Mouse (Mus musculus): Measurements from ENCODE around the gene Ruvbl2. TPM values are rescaled to one million over a fixed set of nuclear protein-coding genes. Genes with fewer than 3 reads are reported as not detected.
"Not testable (repeated sequence)": the region's sequence is repeated elsewhere in the genome, so short reads cannot be mapped to it uniquely, and the experiment has no call there.

Ruvbl2 gene
- 10 to 100 TPM; 41.4 to 41.8 TPM for total RNA-seq (2021)
- long read RNA-seq, experiment 1, transcript Ruvbl2-201 (15 exons, 1,834 nt): major isoform, 54 of 79 reads
- long read RNA-seq, experiment 1, partial matches to known transcripts: 11 of 79 reads
- long read RNA-seq, experiment 1, other reads (novel, unspliced or antisense): 14 of 79 reads
- long read RNA-seq, experiment 2, transcript Ruvbl2-201 (15 exons, 1,834 nt): major isoform, 54 of 75 reads
- long read RNA-seq, experiment 2, partial matches to known transcripts: 10 of 75 reads
- long read RNA-seq, experiment 2, other reads (novel, unspliced or antisense): 11 of 75 reads

DNA sequence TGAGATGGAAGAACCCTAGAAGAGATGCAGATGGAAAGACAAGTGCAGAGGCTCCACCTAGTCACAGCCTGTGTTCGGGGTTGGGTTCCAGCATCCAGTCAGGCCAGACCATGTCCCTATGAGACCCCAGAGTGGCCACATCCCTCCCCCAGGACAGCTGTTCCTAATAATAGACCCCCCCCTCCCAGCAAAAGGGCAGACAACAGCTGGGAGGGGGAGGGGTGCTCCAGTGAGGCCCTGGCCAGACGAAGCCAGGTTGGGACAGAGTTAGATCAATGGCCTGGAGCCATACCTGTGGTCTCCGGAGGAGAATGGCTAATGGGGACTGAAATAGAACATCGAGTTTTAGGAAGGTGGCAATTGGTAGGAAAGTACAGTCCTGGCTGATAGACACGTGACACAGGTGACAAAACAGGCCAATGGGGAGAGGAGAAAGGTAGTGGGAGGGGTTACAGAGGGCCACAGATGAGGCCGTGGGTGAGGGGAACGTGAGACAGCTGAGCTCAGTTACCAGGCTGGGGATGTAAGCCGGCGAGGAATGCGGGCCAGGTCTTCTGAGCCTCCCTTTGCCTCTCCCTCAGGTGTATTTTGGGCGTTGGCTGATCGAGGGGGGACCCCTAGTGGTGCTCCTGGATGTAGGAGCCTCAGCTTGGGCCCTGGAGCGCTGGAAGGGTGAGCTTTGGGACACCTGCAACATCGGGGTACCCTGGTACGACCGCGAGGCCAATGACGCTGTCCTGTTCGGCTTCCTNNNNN lies at the start of gene Ruvbl2:
Gene Ruvbl2, minus strand, starts transcription at position 576 of the 756 bp plus-strand sequence.
- DNase-seq (ENCODE audit: low spot score in 2 of 2): no peak

DNA sequence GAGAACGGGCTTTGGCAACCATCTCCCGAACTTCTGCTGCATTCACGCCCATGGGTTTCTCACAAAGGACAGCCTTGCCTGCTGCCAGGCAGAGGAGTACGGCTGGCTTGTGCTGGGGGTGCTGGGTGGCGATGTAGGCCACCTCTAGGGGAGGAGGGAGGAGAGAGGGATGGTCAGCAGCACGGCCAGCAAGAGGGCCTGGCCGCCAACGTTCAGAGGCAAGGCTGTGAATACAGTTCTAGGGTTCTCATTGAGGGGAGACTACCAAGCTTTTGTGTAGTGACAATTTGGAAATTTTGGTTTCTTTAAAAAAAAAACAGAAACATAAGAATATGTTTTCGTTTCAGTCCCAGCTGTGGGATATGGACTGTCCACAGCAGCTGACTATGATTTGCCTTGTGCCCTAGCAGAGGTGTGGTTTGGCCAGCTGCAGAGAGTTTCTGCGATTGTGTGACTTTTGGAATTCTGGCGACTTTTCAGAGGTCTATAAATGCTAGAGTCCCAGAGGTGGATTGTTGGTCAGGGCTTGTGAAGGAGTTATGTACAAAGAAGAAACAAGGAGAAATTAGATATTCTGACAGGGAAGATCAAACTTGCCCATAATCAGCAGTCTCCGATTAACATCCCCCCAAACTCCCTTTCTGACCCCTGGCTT lies 49.0 kb upstream of the Ruvbl2 start, which contains the start of gene Gm45808:
Gene Gm45808, minus strand, starts transcription at position 51 of the 655 bp plus-strand sequence.
- DNase-seq (ENCODE audit: low spot score in 2 of 2): no peak

DNA sequence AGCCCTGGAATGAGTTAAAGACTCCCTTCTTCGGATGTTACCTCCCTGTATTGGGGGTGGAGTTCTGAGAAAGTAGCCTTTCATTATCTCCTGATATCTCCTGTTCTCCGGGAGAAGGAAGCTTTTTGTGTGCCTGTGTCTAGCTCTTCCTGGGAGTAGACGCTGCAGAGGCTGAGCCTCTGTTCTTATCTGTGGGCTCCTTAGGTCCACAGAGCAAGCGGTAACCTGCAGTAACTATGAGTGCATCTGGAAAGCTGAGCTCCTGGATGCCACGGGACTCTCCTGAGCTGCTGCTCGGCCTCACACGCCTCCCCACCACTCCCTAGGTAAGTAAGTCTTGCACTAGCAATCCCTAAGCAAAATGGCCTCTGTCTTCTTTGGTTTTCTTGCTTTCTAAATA lies 48.3 kb upstream of the Ruvbl2 start:
- no peak for DNase-seq (ENCODE audit: low spot score in 2 of 2)

DNA sequence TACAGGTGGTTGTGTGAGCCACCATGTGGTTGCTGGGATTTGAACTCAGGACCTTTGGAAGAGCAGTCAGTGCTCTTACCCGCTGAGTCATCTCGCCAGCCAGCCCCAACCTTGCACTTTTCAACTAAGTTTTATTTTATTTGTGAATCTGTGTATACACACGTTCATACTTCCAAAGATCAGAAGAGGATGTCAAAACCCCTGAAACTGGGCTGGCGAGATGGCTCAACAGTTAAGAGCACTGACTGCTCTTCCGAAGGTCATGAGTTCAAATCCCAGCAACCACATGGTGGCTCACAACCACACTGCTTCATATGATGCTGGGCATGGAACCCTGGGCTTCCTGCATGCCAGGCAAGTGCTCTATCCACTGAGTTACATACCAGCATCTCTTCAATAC lies 47.1 kb upstream of the Ruvbl2 start:
- DNase-seq (ENCODE audit: low spot score in 2 of 2): not testable (repeated sequence)

DNA sequence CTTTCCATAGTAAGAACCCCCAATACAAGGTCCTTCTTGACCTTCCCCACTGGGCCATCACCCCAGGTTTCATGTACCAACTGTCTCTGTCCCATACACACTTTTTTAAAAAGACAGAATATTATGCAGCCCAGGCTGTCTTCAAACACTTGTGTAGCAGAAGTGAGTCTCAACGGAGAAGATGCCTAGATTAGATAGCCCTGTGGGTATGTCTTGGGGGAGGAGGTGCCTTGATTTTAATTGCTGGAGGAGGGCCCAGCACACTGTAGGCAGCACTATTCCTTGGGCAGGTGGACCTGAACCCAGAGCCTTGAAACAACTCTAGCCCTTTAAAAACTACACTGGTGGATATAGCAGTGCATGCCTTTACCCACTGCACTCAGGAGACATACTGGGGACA lies 44.3 kb upstream of the Ruvbl2 start:
- no peak for DNase-seq (ENCODE audit: low spot score in 2 of 2)

DNA sequence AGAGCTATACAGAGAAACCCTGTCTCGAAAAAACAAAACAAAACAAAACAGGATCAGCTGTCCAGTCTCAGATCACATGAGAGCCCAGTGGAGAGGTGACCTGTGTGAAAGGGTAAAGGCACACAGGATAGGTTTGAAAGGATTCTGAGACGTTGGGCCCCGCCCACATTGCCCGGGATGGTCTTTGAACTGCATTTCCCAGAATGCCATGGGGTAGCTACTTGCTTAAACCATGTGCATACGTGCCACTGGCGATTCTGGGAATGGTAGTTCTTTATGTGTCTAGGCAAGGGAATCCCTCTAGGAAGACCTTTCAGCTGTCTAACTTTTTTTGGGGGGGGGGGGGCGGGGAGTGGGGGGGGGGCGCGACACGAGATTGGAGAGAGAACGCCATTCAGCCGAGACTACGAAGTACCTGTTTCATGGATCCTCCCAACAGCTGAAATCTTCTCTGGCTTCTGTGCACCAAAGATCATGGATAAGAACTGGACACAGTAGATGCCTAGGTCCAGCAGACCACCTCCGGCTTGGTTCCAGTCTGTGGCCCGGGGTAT lies 43.6 kb upstream of the Ruvbl2 start, which contains the start of gene Tulp2:
Gene Tulp2, plus strand, starts transcription at position 504 of the 554 bp plus-strand sequence.
- DNase-seq (ENCODE audit: low spot score in 2 of 2): no peak

DNA sequence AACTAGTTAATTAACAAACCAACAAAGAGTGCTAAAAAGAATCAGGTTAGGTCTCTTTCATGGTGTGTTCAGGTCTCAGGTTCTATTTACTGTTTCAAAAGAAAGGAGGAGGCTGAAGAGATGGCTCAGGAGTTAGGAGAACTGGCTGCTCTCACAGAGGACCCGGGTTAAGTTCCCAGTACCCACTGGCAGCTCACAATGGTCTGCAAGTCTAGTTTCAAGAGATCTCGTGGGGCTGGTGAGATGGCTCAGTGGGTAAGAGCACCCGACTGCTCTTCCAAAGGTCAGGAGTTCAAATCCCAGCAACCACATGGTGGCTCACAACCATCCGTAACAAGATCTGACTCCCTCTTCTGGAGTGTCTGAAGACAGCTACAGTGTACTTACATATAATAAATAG lies 42.4 kb upstream of the Ruvbl2 start:
- DNase-seq (ENCODE audit: low spot score in 2 of 2): not testable (repeated sequence)

DNA sequence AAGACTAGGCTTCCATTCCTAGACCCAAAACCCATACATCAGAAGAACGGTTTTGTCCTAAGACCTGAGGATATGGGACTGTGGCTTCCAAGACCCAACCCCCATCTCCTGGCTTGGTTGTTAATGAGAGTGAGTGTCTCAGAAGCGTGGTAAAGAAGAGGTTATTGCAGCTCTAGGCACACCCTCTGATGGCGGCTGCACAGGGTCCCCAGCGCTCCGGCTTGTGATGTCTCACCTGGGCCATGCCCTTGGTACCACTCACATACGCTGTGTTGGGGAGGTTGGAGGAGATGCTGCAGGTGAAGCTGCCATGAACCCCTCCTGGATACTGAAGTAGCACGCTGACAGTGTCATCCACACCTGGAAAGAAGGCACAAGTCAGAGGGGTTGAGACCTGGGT lies 40.9 kb upstream of the Ruvbl2 start:
- DNase-seq (ENCODE audit: low spot score in 2 of 2): no peak

DNA sequence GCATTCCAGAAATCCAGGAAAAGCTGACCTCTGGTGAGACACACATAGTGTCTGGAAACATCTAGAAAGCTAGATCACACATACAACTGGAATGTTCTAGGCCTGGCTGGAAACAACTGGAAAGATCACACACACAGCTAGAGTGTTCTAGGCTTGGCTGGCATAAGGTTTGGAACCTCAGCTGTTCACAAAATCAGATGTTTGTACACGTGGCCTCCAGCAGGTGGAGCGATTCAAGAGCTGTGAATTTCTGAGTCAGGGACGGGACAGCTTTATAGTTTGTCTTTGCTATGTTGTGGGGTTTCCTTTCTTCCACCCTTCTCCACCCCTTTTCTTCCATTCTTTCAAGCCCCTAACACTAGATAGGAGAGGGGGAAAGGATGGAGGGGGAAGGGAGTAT lies 39.1 kb upstream of the Ruvbl2 start:
- no peak for DNase-seq (ENCODE audit: low spot score in 2 of 2)

DNA sequence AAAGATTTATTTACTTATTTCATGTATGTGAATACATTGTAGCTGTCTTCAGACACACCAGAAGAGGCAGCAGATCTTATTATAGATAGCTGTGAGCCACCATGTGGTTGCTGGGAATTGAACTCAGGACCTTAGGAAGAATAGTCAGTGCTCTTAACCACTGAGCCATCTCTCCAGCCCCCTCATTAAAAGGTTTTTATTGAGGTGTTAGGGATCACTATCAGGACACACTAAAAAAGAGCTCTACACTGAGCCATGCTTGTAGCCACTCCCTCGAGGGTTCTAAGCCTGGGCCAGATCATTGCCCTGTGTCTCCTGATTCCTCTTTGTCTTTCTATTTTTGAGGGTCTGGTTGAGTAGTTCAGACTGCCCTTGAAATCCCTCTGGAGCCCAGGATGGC lies 38.6 kb upstream of the Ruvbl2 start:
- no peak for DNase-seq (ENCODE audit: low spot score in 2 of 2)

DNA sequence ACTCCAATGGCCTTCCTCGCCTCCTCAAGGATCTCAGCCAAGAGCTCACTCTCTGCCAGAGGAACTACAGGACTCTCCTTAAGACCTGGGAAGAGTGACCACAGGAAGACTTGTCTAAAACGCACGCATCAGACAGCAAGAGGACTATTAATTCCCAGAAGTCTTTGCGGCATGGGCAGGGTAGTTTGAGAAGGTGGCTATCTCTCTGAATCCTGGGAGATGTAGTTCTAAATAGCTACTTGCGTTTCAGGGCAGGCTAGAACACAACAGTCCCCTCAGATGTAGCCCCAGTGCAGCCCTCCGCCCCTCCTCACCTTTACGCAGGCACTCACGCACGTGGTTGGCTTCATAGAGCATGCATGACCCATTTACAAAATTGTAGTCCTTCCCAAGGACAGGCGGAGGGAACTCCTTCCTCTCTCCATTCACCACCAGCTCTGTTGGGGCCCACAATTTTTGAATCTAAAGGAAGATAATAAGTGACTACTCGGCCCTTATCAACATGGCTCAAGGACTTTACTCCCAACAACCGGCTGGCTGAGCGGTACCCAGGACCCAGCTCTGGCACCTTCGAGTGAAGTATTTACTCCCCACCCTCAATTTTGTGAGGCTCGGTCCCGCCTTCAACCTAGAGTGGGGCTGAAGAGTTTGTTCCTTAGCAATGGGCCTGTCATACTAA lies 37.5 kb upstream of the Ruvbl2 start:
- no peak for DNase-seq (ENCODE audit: low spot score in 2 of 2)

DNA sequence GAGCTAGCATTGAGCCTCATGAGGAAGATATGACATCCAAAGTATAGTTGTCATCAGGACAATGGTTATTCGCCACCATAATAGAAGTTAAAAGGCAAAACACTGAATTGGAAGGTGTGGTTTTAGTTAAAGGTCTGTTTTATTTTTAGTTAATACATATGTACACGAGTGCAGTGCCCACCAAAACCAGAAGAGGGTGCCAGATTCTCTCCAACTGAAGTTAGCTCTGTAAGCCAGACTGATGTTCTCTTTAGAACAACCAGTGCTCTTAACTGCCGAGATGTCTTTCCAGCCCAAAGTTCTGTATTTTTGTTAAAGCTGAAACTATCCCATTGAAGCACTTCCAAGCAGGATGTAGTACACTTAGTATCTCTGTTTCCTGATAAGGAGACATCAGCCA lies 33.0 kb upstream of the Ruvbl2 start:
- peak in 1 of 2 experiments; percentile 71 for DNase-seq (ENCODE audit: low spot score in 2 of 2)

DNA sequence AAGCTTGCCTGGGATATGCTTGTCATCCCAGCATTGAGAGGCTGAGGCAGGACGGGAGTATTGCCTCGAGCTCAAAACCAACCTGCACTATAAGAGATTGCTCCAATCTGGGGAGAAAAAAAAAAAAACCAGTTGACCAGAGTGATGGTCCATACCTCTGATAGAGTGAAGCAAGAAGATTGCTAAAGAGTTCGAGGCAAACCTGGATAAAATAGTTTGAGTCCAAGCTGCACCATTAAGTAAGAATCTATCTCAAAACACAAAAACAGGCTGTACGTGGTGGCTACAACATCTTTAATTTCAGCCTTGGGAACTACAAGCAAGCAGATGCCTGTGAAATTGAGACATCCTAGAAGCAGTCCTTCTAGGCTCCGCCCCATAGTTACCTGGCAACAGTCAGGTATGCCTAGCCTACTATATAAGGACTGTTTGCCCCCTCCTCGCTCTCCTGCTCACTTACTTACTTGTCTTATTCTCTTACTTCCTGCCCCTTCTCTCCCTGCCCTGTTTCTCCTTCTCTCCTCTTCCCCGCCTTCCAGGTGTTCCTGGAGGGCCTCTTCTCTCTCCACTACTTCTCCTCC lies 29.3 kb upstream of the Ruvbl2 start:
- DNase-seq (ENCODE audit: low spot score in 2 of 2): no peak

DNA sequence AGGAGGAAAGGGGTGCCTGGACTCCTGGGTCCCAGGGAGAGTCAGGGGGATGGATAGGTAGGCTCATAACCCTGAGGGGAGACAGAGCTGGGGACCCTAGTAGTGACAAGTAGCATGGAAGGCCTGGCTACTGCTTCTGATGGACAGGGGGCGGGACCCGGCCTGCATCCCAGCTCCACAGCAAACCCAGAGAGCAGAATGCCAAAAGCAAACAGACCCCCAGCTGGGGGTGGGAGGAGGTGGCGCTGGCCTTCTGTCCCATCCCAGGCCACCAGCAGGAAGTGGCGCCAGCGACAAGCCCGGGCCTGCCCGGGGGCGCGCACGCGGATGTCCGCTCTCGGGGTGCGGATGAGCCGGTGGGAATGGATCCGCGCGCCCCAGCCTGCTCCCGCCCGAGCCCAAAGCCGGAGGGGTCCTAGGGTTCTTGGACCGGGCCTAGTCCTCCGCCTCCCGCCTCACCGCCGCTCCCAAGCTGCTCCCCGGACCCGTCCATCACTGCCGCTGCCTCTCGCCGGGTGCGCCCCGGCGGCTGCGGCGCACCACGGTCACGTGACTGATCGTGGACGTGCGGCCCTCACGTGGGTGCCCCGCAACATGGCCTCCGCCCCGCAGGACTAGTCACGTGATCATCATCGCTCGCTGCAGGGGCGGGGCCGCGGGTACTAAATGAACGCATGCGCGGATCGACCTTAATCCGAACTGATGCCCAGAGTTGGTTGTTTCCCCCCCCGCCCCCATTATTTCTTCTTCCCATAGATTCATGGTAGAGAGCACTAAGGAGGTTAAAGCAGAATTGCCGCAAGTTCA lies 28.6 kb upstream of the Ruvbl2 start, which contains the start of gene Bax:
Gene Bax, minus strand, starts transcription at position 616 of the 807 bp plus-strand sequence.
- DNase-seq (ENCODE audit: low spot score in 2 of 2): peak; percentile 92 to 98

DNA sequence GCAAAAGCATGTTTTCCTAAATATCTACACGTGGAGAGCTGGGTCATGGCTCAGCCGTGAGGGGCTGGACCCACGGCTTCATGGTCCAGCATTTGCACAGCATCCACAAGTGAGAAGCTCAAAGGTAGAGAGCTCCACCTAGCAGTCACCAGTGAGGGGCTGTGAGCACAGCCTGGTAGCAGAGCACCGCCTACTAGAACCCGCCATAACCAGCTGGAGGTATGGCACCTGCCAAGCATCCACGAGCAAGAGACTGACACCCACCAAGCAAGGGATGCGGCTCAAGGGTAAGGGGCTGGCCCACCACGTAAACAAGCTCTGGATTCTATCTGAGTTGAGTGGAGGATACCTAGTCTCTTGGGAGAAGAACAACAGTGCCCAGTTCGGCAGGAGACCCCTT lies 27.7 kb upstream of the Ruvbl2 start:
- no peak for DNase-seq (ENCODE audit: low spot score in 2 of 2)

DNA sequence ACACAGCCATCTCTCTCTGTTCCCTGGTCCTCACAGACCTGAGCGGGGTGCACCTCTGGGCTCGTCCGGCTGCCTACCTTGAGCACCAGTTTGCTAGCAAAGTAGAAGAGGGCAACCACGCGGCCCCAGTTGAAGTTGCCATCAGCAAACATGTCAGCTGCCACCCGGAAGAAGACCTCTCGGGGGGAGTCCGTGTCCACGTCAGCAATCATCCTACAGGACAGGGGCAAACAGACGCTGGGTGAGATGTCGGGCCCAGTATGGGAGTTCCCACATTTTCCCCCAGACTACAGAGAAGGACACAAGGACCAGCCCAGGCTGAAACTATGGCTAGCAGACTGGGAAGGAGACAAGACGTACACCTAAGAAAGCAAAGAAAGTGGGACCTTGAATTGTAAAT lies 27.2 kb upstream of the Ruvbl2 start:
- no peak for DNase-seq (ENCODE audit: low spot score in 2 of 2)

DNA sequence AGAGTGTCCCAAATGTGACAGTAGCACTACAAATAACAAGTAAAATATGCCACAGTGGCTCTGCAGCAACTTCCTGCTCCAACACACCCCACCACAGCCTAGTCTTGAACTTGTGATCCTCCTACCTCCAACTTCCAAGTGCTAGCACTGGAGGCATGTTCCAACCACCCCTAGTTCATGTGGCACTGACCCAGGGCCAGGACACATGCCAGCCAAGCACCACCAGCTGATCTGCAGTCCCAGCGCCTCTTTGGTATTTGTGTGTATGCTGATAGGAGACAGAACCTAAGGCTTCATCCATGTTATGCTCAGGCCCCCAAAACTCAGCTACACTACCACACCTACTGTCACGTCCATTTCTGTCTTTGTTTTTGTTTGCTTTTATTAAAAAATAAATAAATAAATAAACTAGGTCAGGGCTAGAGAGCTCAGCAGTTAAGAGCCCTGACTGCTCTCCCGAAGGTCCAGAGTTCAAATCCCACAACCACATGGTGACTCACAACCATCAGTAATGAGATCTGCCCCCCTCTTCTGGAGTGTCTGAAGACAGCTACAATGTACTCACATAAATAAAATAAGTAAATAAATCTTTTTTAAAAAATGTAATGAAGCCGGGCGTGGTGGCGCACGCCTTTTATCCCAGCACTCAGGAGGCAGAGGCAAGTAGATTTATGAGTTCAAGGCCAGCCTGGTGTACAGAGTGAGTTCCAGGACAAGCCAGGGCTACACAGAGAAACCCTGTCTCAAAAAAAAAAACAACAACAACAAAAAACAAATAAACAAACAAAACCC lies 26.3 kb upstream of the Ruvbl2 start:
- no peak for DNase-seq (ENCODE audit: low spot score in 2 of 2)

DNA sequence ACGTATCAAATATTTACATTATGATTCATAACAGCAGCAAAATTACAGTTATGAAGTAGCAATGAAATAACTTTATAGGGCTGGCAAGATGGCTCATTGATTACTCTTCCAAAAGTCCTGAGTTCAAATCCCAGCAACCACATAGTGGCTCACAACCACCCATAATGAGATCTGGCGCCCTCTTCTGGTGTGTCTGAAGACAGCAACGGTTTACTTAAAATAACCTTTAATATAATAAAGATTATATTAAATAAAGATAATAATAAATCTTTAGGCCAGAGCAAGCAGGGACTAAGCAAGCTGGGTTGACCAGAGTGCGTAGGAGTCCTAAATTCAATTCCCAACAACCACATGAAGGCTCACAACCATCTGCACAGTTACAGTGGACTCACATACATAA lies 25.0 kb upstream of the Ruvbl2 start:
- not testable (repeated sequence) for DNase-seq (ENCODE audit: low spot score in 2 of 2)

DNA sequence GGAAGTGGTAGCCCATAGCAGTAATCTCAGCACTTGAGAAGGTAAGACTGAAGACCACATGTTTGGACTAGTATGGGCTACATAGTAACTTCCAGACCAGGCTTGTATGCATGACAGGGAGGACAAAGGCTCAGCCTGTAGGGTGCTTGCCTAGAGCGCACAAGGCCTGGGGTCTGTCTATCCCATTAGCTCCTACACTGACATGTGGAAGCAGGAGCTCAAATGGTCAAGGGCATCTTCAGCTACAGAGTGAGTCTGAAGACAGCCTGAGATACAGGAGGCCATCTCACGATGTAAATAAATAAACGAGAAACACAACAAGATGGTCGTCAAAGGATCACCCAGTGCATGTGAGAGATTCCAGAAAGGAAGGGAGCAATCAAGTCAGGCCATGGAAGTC lies 24.4 kb upstream of the Ruvbl2 start:
- no peak for DNase-seq (ENCODE audit: low spot score in 2 of 2)

Measured in gastrocnemius, postnatal 4 days (tissue).